In the genomic region with DNA sequence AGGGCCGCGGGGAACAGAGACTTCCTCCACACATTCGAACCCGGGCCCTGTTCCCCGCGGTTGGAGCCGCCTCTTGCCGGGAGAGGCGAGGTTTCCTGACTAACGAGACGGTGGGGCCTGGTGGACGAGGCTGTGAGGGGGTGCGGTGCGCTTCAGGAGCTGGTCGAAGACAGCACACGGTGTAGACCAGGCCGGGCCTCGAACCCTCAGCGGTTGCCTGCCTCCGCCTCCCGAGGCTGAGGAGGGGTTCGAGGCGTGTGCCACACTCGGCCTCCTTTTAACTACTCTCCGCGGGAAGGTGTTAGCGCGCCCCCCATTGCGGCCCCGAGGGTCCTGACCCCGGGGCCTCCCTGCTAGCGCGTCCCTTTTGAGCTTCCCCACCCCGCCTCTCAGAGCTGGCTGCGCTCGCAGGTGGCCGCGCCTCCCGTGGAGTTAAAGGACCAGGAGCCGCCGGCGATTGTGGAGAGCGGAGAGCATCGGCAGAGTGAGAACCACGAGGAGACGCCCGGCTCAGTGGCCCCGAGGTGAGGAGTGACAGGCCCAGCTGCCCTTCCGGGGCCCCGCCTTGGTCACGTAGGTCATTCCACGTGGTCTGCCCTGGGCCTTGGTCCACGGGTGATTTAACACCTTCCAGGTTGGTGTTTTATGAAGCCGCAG, we compare ENCODE assay signal across 8 mouse cellular contexts. TPM values are rescaled to one million over a fixed set of nuclear protein-coding genes. Genes with fewer than 3 reads are reported as not detected.
DNase-seq lines count a peak whose midpoint lies in the region; ATAC-seq and TF ChIP-seq lines count a peak whose summit lies in the region.

No protein-coding gene starts in this region.

- CTCF ChIA-PET in Patski (lab: Charles Lee), result interaction anchor here (0.8 to 1.7 kb wide), 2 partner anchors 10 to 31 kb away, joined by 3 to 7 read pairs; no protein-coding TSS in a partner anchor

- in situ Hi-C loops in Patski (cut with MboI; ENCODE audit: low pct_unique_long_range_greater_than_20kb), result no loop called here

- TF ChIP-seq POLR2A in ES-Bruce4 (IDR thresholded peaks at IDR 0.05; ENCODE audit: insufficient read depth, low read length), result no peak
- TF ChIP-seq POLR2A in limb, embryonic 14.5 days (IDR thresholded peaks at IDR 0.05; ENCODE audit: borderline replicate concordance, extremely low read depth, insufficient read depth, insufficient read length), result no peak

- peak; percentile 24 for ATAC-seq in Patski
- ATAC-seq in hindbrain, embryonic 11.5 days (ENCODE audit: low FRiP score), result peak; percentile 71
- peak; percentile 50; the same call in 1 of the 2 replicates for ATAC-seq in limb, embryonic 14.5 days (ENCODE audit: low FRiP score, low read depth)
- peak; percentile 58; the same call in 1 of the 2 replicates for ATAC-seq in midbrain, embryonic 12.5 days (ENCODE audit: low FRiP score, low read depth)

- H3K4me2 ChIP-seq in hindbrain, embryonic 11.5 days (replicated peaks; ENCODE audit: low read depth, low read length), result peak overlapping the region; percentile 51
- H3K4me2 ChIP-seq in limb, embryonic 14.5 days (replicated peaks; ENCODE audit: low read depth, low read length, severe bottlenecking), result peak overlapping the region; percentile 99
- peak overlapping the region; percentile 73 for H3K4me2 ChIP-seq in midbrain, embryonic 12.5 days (replicated peaks)

- H3K27me3 ChIP-seq in ES-Bruce4 (ENCODE audit: control insufficient read depth, insufficient read depth, low read length, poor library complexity, severe bottlenecking), result no peaks in the 10 kb centered on the region
- H3K27me3 ChIP-seq in Patski, result no peaks in the 10 kb centered on the region
- H3K27me3 ChIP-seq in erythroblast, embryonic 14.5 days (ENCODE audit: control insufficient read depth), result no peaks in the 10 kb centered on the region
- peaks cover 4% of the 10 kb centered on the region; the same call in 1 of the 2 replicates for H3K27me3 ChIP-seq in hindbrain, embryonic 11.5 days (ENCODE audit: control insufficient read depth, insufficient read depth, low read length)
- no peaks in the 10 kb centered on the region for H3K27me3 ChIP-seq in limb, embryonic 14.5 days (ENCODE audit: control insufficient read depth, insufficient read depth, low read length)
- peaks cover 14% of the 10 kb centered on the region for H3K27me3 ChIP-seq in midbrain, embryonic 12.5 days

- no peak for TF ChIP-seq EP300 in ES-Bruce4 (IDR thresholded peaks at IDR 0.05; ENCODE audit: insufficient read depth, low read depth, low read length)

- peaks cover 3% of the 10 kb centered on the region for H3K4me1 ChIP-seq in ES-Bruce4 (ENCODE audit: control insufficient read depth, insufficient read depth, low read length)
- peaks cover 56% of the 10 kb centered on the region for H3K4me1 ChIP-seq in erythroblast, embryonic 14.5 days (ENCODE audit: control insufficient read depth)
- peaks cover 3% of the 10 kb centered on the region; the same call in 1 of the 2 replicates for H3K4me1 ChIP-seq in hindbrain, embryonic 11.5 days (replicated peaks; ENCODE audit: control insufficient read depth, insufficient read depth, low read length)
- H3K4me1 ChIP-seq in limb, embryonic 14.5 days (ENCODE audit: control insufficient read depth, insufficient read depth, low read length), result peaks cover 13% of the 10 kb centered on the region
- H3K4me1 ChIP-seq in midbrain, embryonic 12.5 days, result peaks cover 13% of the 10 kb centered on the region

- no peaks in the 10 kb centered on the region for H3K9me3 ChIP-seq in ES-Bruce4 (replicated peaks; ENCODE audit: control insufficient read depth, insufficient read depth, low read length, poor library complexity, severe bottlenecking)
- no peaks in the 10 kb centered on the region for H3K9me3 ChIP-seq in erythroblast, embryonic 14.5 days (ENCODE audit: control insufficient read depth, low read length)
- H3K9me3 ChIP-seq in hindbrain, embryonic 11.5 days (ENCODE audit: control insufficient read depth, low read length), result no peaks in the 10 kb centered on the region
- no peaks in the 10 kb centered on the region for H3K9me3 ChIP-seq in limb, embryonic 14.5 days (ENCODE audit: control insufficient read depth, low read length)
- H3K9me3 ChIP-seq in midbrain, embryonic 12.5 days, result no peaks in the 10 kb centered on the region

- no peak for TF ChIP-seq CTCF in ES-Bruce4 (IDR thresholded peaks at IDR 0.05; ENCODE audit: low read depth, low read length)
- no peak for TF ChIP-seq CTCF in Patski (IDR thresholded peaks at IDR 0.05)

- H3K36me3 ChIP-seq in ES-Bruce4 (ENCODE audit: control insufficient read depth, insufficient read depth, low read length, poor library complexity, severe bottlenecking), result peaks cover 37% of the 10 kb centered on the region
- peaks cover 64% of the 10 kb centered on the region for H3K36me3 ChIP-seq in erythroblast, embryonic 14.5 days (ENCODE audit: control insufficient read depth)
- peaks cover 13% of the 10 kb centered on the region for H3K36me3 ChIP-seq in hindbrain, embryonic 11.5 days (ENCODE audit: control insufficient read depth, insufficient read depth, low read length)
- H3K36me3 ChIP-seq in limb, embryonic 14.5 days (ENCODE audit: control insufficient read depth, insufficient read depth, low read length), result peaks cover 24% of the 10 kb centered on the region
- peaks cover 22% of the 10 kb centered on the region for H3K36me3 ChIP-seq in midbrain, embryonic 12.5 days

- no peak for DNase-seq in Patski (ENCODE audit: low read depth, low spot score)
- peak; percentile 51 for DNase-seq in hindbrain, embryonic 11.5 days (ENCODE audit: low spot score)
- DNase-seq in limb, embryonic 14.5 days (ENCODE audit: low spot score), result no peak
- peak; percentile 76 for DNase-seq in testis, postnatal 14 days (ENCODE audit: low spot score)
- DNase-seq in right cerebral cortex, adult 18-20 months, result no peak

- 3% methylated on average over 50 of the region's 54 CpGs for WGBS in hindbrain, embryonic 11.5 days
- WGBS in limb, embryonic 14.5 days, result 2% methylated on average over 46 of the region's 54 CpGs
- WGBS in midbrain, embryonic 12.5 days, result 3% methylated on average over 53 of the region's 54 CpGs

- H3K9ac ChIP-seq in ES-Bruce4 (ENCODE audit: low read depth, poor library complexity, severe bottlenecking), result peak overlapping the region; percentile 73
- peak overlapping the region; percentile 34 for H3K9ac ChIP-seq in hindbrain, embryonic 11.5 days (ENCODE audit: low read depth, low read length)
- H3K9ac ChIP-seq in limb, embryonic 14.5 days (ENCODE audit: low read depth, low read length, severe bottlenecking), result peak overlapping the region; percentile 60
- H3K9ac ChIP-seq in midbrain, embryonic 12.5 days (replicated peaks), result peak overlapping the region; percentile 53

- H3K27ac ChIP-seq in ES-Bruce4 (ENCODE audit: insufficient read depth, low read length), result no peak overlapping the region
- H3K27ac ChIP-seq in hindbrain, embryonic 11.5 days (ENCODE audit: low read depth, low read length), result no peak overlapping the region
- no peak overlapping the region for H3K27ac ChIP-seq in limb, embryonic 14.5 days (replicated peaks; ENCODE audit: low read depth, low read length)
- H3K27ac ChIP-seq in midbrain, embryonic 12.5 days (replicated peaks), result no peak overlapping the region

- POLR2A ChIA-PET in Patski (lab: Charles Lee), result no interaction called here

- peak overlapping the region; percentile 68 for H3K4me3 ChIP-seq in ES-Bruce4 (ENCODE audit: low read depth, low read length)
- H3K4me3 ChIP-seq in erythroblast, embryonic 14.5 days (replicated peaks), result peak overlapping the region; percentile 80
- H3K4me3 ChIP-seq in hindbrain, embryonic 11.5 days (ENCODE audit: low read depth, low read length), result peak overlapping the region; percentile 29
- H3K4me3 ChIP-seq in limb, embryonic 14.5 days (replicated peaks; ENCODE audit: low read length), result peak overlapping the region; percentile 49
- H3K4me3 ChIP-seq in midbrain, embryonic 12.5 days, result peak overlapping the region; percentile 40

RNA-seq across cellular contexts. Expression of gene Syce2, which starts 0.5 kb away (rescaled TPM):
- polyA plus RNA-seq in ES-Bruce4 (2011; ENCODE audit: insufficient read depth, insufficient read length, low read depth, missing spikeins) (93.8 and 97.1 TPM in 2 replicates), Patski (2021) (6.0 TPM)
- polyA plus RNA-seq in erythroblast, embryonic 14.5 days (2012), result 15.0 TPM in 2 replicates
- 51.1 and 57.8 TPM in 2 replicates for polyA plus RNA-seq in hindbrain, embryonic 11.5 days (2014; fragmentation: Nextera tagmentation; extraction: Ambion mirVana)
- 30.5 and 36.9 TPM in 2 replicates for polyA plus RNA-seq in limb, embryonic 14.5 days (2012; rRNA removed)
- polyA plus RNA-seq in limb, embryonic 14.5 days (2014; fragmentation: Nextera tagmentation; extraction: Ambion mirVana), result 75.3 and 78.4 TPM in 2 replicates
- polyA plus RNA-seq in midbrain, embryonic 12.5 days (2016; fragmentation: Nextera tagmentation; extraction: Ambion mirVana), result 42.1 and 44.9 TPM in 2 replicates

RNA-seq across cellular contexts. Expression of gene Farsa, which starts 15.6 kb away (rescaled TPM):
- 50.8 and 52.6 TPM in 2 replicates for polyA plus RNA-seq in ES-Bruce4 (2011; ENCODE audit: insufficient read depth, insufficient read length, low read depth, missing spikeins)
- polyA plus RNA-seq in Patski (2021), result 79.6 TPM
- polyA plus RNA-seq in erythroblast, embryonic 14.5 days (2012), result 9.0 and 9.3 TPM in 2 replicates
- 89.6 and 91.4 TPM in 2 replicates for polyA plus RNA-seq in hindbrain, embryonic 11.5 days (2014; fragmentation: Nextera tagmentation; extraction: Ambion mirVana)
- polyA plus RNA-seq in limb, embryonic 14.5 days (2012; rRNA removed), result 105 and 123 TPM in 2 replicates
- 78.4 and 81.2 TPM in 2 replicates for polyA plus RNA-seq in limb, embryonic 14.5 days (2014; fragmentation: Nextera tagmentation; extraction: Ambion mirVana)
- 105 and 113 TPM in 2 replicates for polyA plus RNA-seq in midbrain, embryonic 12.5 days (2016; fragmentation: Nextera tagmentation; extraction: Ambion mirVana)

RNA-seq across cellular contexts. Expression of gene Gcdh, which starts 21.3 kb away (rescaled TPM):
- 72.5 and 78.5 TPM in 2 replicates for polyA plus RNA-seq in ES-Bruce4 (2011; ENCODE audit: insufficient read depth, insufficient read length, low read depth, missing spikeins)
- polyA plus RNA-seq in Patski (2021), result 55.5 TPM
- polyA plus RNA-seq in erythroblast, embryonic 14.5 days (2012), result 15.0 and 18.3 TPM in 2 replicates
- polyA plus RNA-seq in hindbrain, embryonic 11.5 days (2014; fragmentation: Nextera tagmentation; extraction: Ambion mirVana), result 29.2 and 30.5 TPM in 2 replicates
- 45.8 and 58.9 TPM in 2 replicates for polyA plus RNA-seq in limb, embryonic 14.5 days (2012; rRNA removed)
- polyA plus RNA-seq in limb, embryonic 14.5 days (2014; fragmentation: Nextera tagmentation; extraction: Ambion mirVana), result 29.8 and 34.5 TPM in 2 replicates
- polyA plus RNA-seq in midbrain, embryonic 12.5 days (2016; fragmentation: Nextera tagmentation; extraction: Ambion mirVana), result 33.1 and 33.9 TPM in 2 replicates

RNA-seq across cellular contexts. Expression of gene Calr, which starts 25.7 kb away (rescaled TPM):
- polyA plus RNA-seq in ES-Bruce4 (2011; ENCODE audit: insufficient read depth, insufficient read length, low read depth, missing spikeins) (507 and 546 TPM in 2 replicates), Patski (2021) (1,232 TPM)
- 29.4 and 30.9 TPM in 2 replicates for polyA plus RNA-seq in erythroblast, embryonic 14.5 days (2012)
- polyA plus RNA-seq in hindbrain, embryonic 11.5 days (2014; fragmentation: Nextera tagmentation; extraction: Ambion mirVana), result 837 and 845 TPM in 2 replicates
- 575 and 831 TPM in 2 replicates for polyA plus RNA-seq in limb, embryonic 14.5 days (2012; rRNA removed)
- 802 and 827 TPM in 2 replicates for polyA plus RNA-seq in limb, embryonic 14.5 days (2014; fragmentation: Nextera tagmentation; extraction: Ambion mirVana)
- 640 and 681 TPM in 2 replicates for polyA plus RNA-seq in midbrain, embryonic 12.5 days (2016; fragmentation: Nextera tagmentation; extraction: Ambion mirVana)

RNA-seq across cellular contexts. Expression of gene Klf1, which starts 29.3 kb away (rescaled TPM):
- polyA plus RNA-seq in ES-Bruce4 (2011; ENCODE audit: insufficient read depth, insufficient read length, low read depth, missing spikeins) (not detected in 2 replicates), Patski (2021) (0.28 TPM)
- 358 and 362 TPM in 2 replicates for polyA plus RNA-seq in erythroblast, embryonic 14.5 days (2012)
- polyA plus RNA-seq in hindbrain, embryonic 11.5 days (2014; fragmentation: Nextera tagmentation; extraction: Ambion mirVana), result 12.0 and 14.8 TPM in 2 replicates
- polyA plus RNA-seq in limb, embryonic 14.5 days (2012; rRNA removed), result 2.5 and 3.0 TPM in 2 replicates
- polyA plus RNA-seq in limb, embryonic 14.5 days (2014; fragmentation: Nextera tagmentation; extraction: Ambion mirVana), result 1.4 and 2.0 TPM in 2 replicates
- 4.3 and 4.5 TPM in 2 replicates for polyA plus RNA-seq in midbrain, embryonic 12.5 days (2016; fragmentation: Nextera tagmentation; extraction: Ambion mirVana)

Comparison
In these comparisons a context has a peak if more than half of its experiments do, and no peak if none do; other contexts are left out.
1. H3K4me3 ChIP-seq: peak in every context shown above with its lines; median percentile 80 in erythroblast, embryonic 14.5 days; 68 in ES-Bruce4; 49 in limb, embryonic 14.5 days; 40 in midbrain, embryonic 12.5 days; 29 in hindbrain, embryonic 11.5 days.
2. DNase-seq: peak in hindbrain, embryonic 11.5 days (single experiment) and testis, postnatal 14 days (single experiment); none in Patski (single experiment), limb, embryonic 14.5 days (single experiment) and right cerebral cortex, adult 18-20 months (single experiment).
3. Peak in every context shown above with its lines, with median percentiles within 50 percentile points of each other: H3K9ac ChIP-seq, ATAC-seq and H3K4me2 ChIP-seq.